Mouse (Mus musculus): ENCODE results near the gene Mapre1.

GRCm38 (mm10) chr2:153710701-153711330 is 30.3 kb upstream of the Mapre1 start:
- TF ChIP-seq FLI1 (IDR thresholded peaks at IDR 0.05; ENCODE audit: low read length) (no peak), GATA1 (IDR thresholded peaks at IDR 0.05; ENCODE audit: borderline replicate concordance, low read length) (no peak)

All from megakaryocyte, embryonic 14.5 days (primary cell).